8 mouse cellular contexts compared by ENCODE assay signal in genomic region chr8:124231485-124232279, GRCm38 (mm10). TPM values are rescaled to one million over a fixed set of nuclear protein-coding genes. Genes with fewer than 3 reads are reported as not detected.
DNase-seq lines count a peak whose midpoint lies in the region; ATAC-seq and TF ChIP-seq lines count a peak whose summit lies in the region.

No protein-coding gene starts in this region.

- DNase-seq in ovary, postnatal 14 days (ENCODE audit: low spot score) = peak; percentile 54
- DNase-seq in ovary, postnatal 36 days (ENCODE audit: low spot score) = no peak
- DNase-seq in adrenal gland, postnatal 36 days = peak; percentile 40 to 55
- no peak for DNase-seq in heart, postnatal 0 days (ENCODE audit: low spot score)
- DNase-seq in testis, postnatal 10 days (ENCODE audit: low spot score) = peak; percentile 72

- ATAC-seq in heart, postnatal 0 days (ENCODE audit: insufficient read depth, low read depth) = peak; percentile 72
- peak; percentile 74 for ATAC-seq in limb, embryonic 12.5 days (ENCODE audit: insufficient number of reproducible peaks, insufficient read depth, low FRiP score, low TSS enrichment, low read depth)
- peak; percentile 86 for ATAC-seq in midbrain, embryonic 13.5 days

- H3K4me3 ChIP-seq in erythroblast, embryonic 14.5 days (replicated peaks) = peak overlapping the region; percentile 86
- peak overlapping the region; percentile 67 for H3K4me3 ChIP-seq in heart, postnatal 0 days (ENCODE audit: low read depth, low read length)
- peak overlapping the region; percentile 91 for H3K4me3 ChIP-seq in limb, embryonic 12.5 days (replicated peaks)
- peak overlapping the region; percentile 95 for H3K4me3 ChIP-seq in midbrain, embryonic 13.5 days (replicated peaks)

- peaks cover 38% of the 10 kb centered on the region for H3K4me1 ChIP-seq in erythroblast, embryonic 14.5 days (ENCODE audit: control insufficient read depth)
- 0 out of 2 replicates have a peak, but pooled peaks cover 8% of the 10 kb centered on the region for H3K4me1 ChIP-seq in heart, postnatal 0 days (ENCODE audit: control insufficient read depth, insufficient read depth)
- peaks cover 21% of the 10 kb centered on the region for H3K4me1 ChIP-seq in limb, embryonic 12.5 days (replicated peaks)
- H3K4me1 ChIP-seq in midbrain, embryonic 13.5 days (replicated peaks) = peaks cover 45% of the 10 kb centered on the region

- TF ChIP-seq CTCF in heart, postnatal 0 days (IDR thresholded peaks at IDR 0.05; ENCODE audit: low read depth) = no peak

- peak overlapping the region; percentile 66 for H3K9ac ChIP-seq in heart, postnatal 0 days (replicated peaks; ENCODE audit: low read depth, low read length)
- H3K9ac ChIP-seq in limb, embryonic 12.5 days (replicated peaks) = peak overlapping the region; percentile 88
- peak overlapping the region; percentile 94 for H3K9ac ChIP-seq in midbrain, embryonic 13.5 days (replicated peaks)

- under 1% methylated on average over 48 of the region's 83 CpGs for WGBS in heart, postnatal 0 days
- WGBS in limb, embryonic 12.5 days = under 1% methylated on average over 83 of the region's 83 CpGs
- under 1% methylated on average over 59 of the region's 83 CpGs for WGBS in midbrain, embryonic 13.5 days

- H3K27me3 ChIP-seq in erythroblast, embryonic 14.5 days (ENCODE audit: control insufficient read depth) = peaks cover 36% of the 10 kb centered on the region
- no peaks in the 10 kb centered on the region for H3K27me3 ChIP-seq in heart, postnatal 0 days (ENCODE audit: control insufficient read depth, insufficient read depth, low read length)
- H3K27me3 ChIP-seq in limb, embryonic 12.5 days = peaks cover 3% of the 10 kb centered on the region
- no peaks in the 10 kb centered on the region for H3K27me3 ChIP-seq in midbrain, embryonic 13.5 days

- H3K27ac ChIP-seq in heart, postnatal 0 days (ENCODE audit: low read depth) = peak overlapping the region; percentile 78
- peak overlapping the region; percentile 72 for H3K27ac ChIP-seq in limb, embryonic 12.5 days
- peak overlapping the region; percentile 77 for H3K27ac ChIP-seq in midbrain, embryonic 13.5 days

- H3K9me3 ChIP-seq in erythroblast, embryonic 14.5 days (ENCODE audit: control insufficient read depth, low read length) = no peaks in the 10 kb centered on the region
- no peaks in the 10 kb centered on the region for H3K9me3 ChIP-seq in heart, postnatal 0 days (replicated peaks; ENCODE audit: control insufficient read depth, low read length)
- H3K9me3 ChIP-seq in limb, embryonic 12.5 days = no peaks in the 10 kb centered on the region
- no peaks in the 10 kb centered on the region for H3K9me3 ChIP-seq in midbrain, embryonic 13.5 days

- H3K4me2 ChIP-seq in heart, postnatal 0 days (ENCODE audit: low read depth, low read length) = peak overlapping the region; percentile 95
- H3K4me2 ChIP-seq in limb, embryonic 12.5 days = peak overlapping the region; percentile 98
- peak overlapping the region; percentile 91 for H3K4me2 ChIP-seq in midbrain, embryonic 13.5 days (replicated peaks)

- no peak for TF ChIP-seq EP300 in heart, postnatal 0 days (IDR thresholded peaks at IDR 0.05; ENCODE audit: low read depth)

- H3K36me3 ChIP-seq in erythroblast, embryonic 14.5 days (ENCODE audit: control insufficient read depth) = no peaks in the 10 kb centered on the region; the same call in 1 of the 2 replicates
- no peaks in the 10 kb centered on the region for H3K36me3 ChIP-seq in heart, postnatal 0 days (replicated peaks; ENCODE audit: control insufficient read depth, insufficient read depth, low read length)
- no peaks in the 10 kb centered on the region for H3K36me3 ChIP-seq in limb, embryonic 12.5 days
- H3K36me3 ChIP-seq in midbrain, embryonic 13.5 days = peaks cover under 1% of the 10 kb centered on the region; the same call in 1 of the 2 replicates

RNA-seq across cellular contexts. Expression of gene Galnt2, which starts 0.5 kb away (rescaled TPM):
- 10 to 100 TPM; 58.1 to 62.7 TPM for total RNA-seq in adrenal gland, postnatal 36 days (2021)
- 4.5 and 6.7 TPM in 2 replicates for polyA plus RNA-seq in erythroblast, embryonic 14.5 days (2012)
- 30.0 and 35.4 TPM in 2 replicates for total RNA-seq in heart, postnatal 0 days (2014; rRNA removed; ENCODE audit: low replicate concordance)
- 24.6 and 30.3 TPM in 2 replicates for polyA plus RNA-seq in heart, postnatal 0 days (2015; fragmentation: Nextera tagmentation; extraction: Ambion mirVana)
- 56.7 and 64.3 TPM in 2 replicates for polyA plus RNA-seq in limb, embryonic 12.5 days (2016; fragmentation: Nextera tagmentation; extraction: Ambion mirVana)
- polyA plus RNA-seq in midbrain, embryonic 13.5 days (2015; fragmentation: Nextera tagmentation; extraction: Ambion mirVana) = 47.2 and 53.5 TPM in 2 replicates

Comparison
In these comparisons a context has a peak if more than half of its experiments do, and no peak if none do; other contexts are left out.
1. DNase-seq: peak in ovary, postnatal 14 days (single experiment), adrenal gland, postnatal 36 days (2 of 2) and testis, postnatal 10 days (single experiment); none in ovary, postnatal 36 days (single experiment) and heart, postnatal 0 days (single experiment).
2. Peak in every context shown above with its lines, with median percentiles within 50 percentile points of each other: H3K4me3 ChIP-seq, ATAC-seq, H3K27ac ChIP-seq, H3K4me2 ChIP-seq and H3K9ac ChIP-seq.